In the genomic region with DNA sequence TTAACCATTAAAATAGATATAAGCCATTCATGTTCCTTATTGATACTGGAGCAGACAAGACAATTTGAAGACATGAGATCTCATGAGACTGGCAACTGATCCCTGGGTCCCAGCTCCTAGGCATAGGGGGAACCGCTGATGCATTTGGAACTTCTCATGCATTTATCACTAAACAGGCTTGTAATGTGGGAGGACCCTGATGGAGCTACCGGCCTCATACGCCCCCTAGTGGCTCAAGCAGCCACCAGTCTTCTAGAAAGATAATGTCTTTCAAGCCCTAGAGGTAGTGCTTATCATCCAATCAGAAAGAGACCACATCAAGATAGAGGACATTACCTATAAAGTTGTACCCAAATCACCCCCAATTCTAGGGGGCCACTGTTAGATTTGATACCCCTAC, we compare ENCODE assay signal across 8 mouse cellular contexts.
DNase-seq lines count a peak whose midpoint lies in the region; ATAC-seq lines count a peak whose summit lies in the region.

No protein-coding gene starts in this region.

- no peak overlapping the region for H3K4me2 ChIP-seq in hindbrain, embryonic 14.5 days (replicated peaks)
- no peak overlapping the region for H3K4me2 ChIP-seq in hindbrain, embryonic 12.5 days (replicated peaks)

- no peak overlapping the region for H3K9ac ChIP-seq in hindbrain, embryonic 14.5 days
- H3K9ac ChIP-seq in hindbrain, embryonic 12.5 days = no peak overlapping the region

- no peaks in the 10 kb centered on the region for H3K9me3 ChIP-seq in hindbrain, embryonic 14.5 days (ENCODE audit: control insufficient read depth, low read length)
- H3K9me3 ChIP-seq in hindbrain, embryonic 12.5 days (replicated peaks) = no peaks in the 10 kb centered on the region

- peaks cover 37% of the 10 kb centered on the region for H3K27me3 ChIP-seq in hindbrain, embryonic 14.5 days (ENCODE audit: control insufficient read depth, insufficient read depth, low read length)
- H3K27me3 ChIP-seq in hindbrain, embryonic 12.5 days = peaks cover 61% of the 10 kb centered on the region

- H3K4me3 ChIP-seq in hindbrain, embryonic 14.5 days (replicated peaks; ENCODE audit: low read length) = no peak overlapping the region
- H3K4me3 ChIP-seq in hindbrain, embryonic 12.5 days = no peak overlapping the region

- 15% methylated on average over 3 of the region's 3 CpGs for WGBS in hindbrain, embryonic 14.5 days
- WGBS in hindbrain, embryonic 12.5 days = 8% methylated on average over 3 of the region's 3 CpGs

- no peaks in the 10 kb centered on the region for H3K4me1 ChIP-seq in hindbrain, embryonic 14.5 days (replicated peaks; ENCODE audit: control insufficient read depth, insufficient read depth, low read length)
- no peaks in the 10 kb centered on the region for H3K4me1 ChIP-seq in hindbrain, embryonic 12.5 days

- no peaks in the 10 kb centered on the region for H3K36me3 ChIP-seq in hindbrain, embryonic 14.5 days (replicated peaks; ENCODE audit: control insufficient read depth, insufficient read depth)
- H3K36me3 ChIP-seq in hindbrain, embryonic 12.5 days = no peaks in the 10 kb centered on the region

- ATAC-seq in hindbrain, embryonic 14.5 days (ENCODE audit: low FRiP score) = 0 out of 2 replicates have a peak, but pooled peaks have one; percentile 4
- no peak for ATAC-seq in hindbrain, embryonic 12.5 days (ENCODE audit: low FRiP score)

- DNase-seq in hindbrain, embryonic 14.5 days (ENCODE audit: low spot score) = peak; percentile 57
- peak; percentile 25 for DNase-seq in MEL-GATA-1-ER (ENCODE audit: extremely low read depth, low read depth)
- peak; percentile 25 for DNase-seq in cerebellum, adult 9-10 months
- DNase-seq in frontal cortex, postnatal 25 days (ENCODE audit: low spot score in 2 of 2) = peak; percentile 8 to 21
- peak; percentile 37 to 61 for DNase-seq in layer of hippocampus, postnatal 10 days (ENCODE audit: low spot score in 2 of 2)
- DNase-seq in lung, postnatal 25 days (ENCODE audit: low spot score) = peak; percentile 24
- DNase-seq in testis, postnatal 10 days (ENCODE audit: low spot score) = peak; percentile 55

- no peak overlapping the region for H3K27ac ChIP-seq in hindbrain, embryonic 14.5 days
- no peak overlapping the region for H3K27ac ChIP-seq in hindbrain, embryonic 12.5 days
